Mouse (Mus musculus) mouse trophoblast stem cell (cell line): ENCODE measurements around the gene Aldh1a1.
"Not testable (repeated sequence)": the region's sequence is repeated elsewhere in the genome, so short reads cannot be mapped to it uniquely, and the experiment has no call there.

Experiments used
- in situ Hi-C, 2 experiments: fragments of 300-500 bp; cut with MseI, MboI; formaldehyde crosslinking; loops; 2 replicates in 1 of 2; 3 replicates in 1 of 2; pipeline ENCODE4 v1.15.1; 2025

The Aldh1a1 gene

DNA sequence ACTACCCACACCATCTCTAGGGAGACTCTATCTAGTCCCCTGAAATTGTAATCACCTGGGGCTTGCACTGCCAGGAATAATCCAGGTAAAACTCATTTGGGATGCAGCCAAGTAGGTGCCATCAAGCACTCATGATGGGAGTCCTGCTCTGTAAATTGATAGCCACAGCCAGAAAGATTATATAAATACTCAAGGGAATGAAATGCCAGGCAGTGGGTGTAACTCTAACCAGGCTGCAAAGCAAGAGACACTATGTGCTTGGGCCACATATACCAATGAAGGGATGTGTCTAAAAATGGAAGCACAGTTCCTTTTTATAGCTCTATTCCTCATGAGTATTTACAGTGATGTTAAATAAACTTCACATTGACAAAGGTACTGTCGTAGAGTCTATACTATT lies 56.9 kb downstream of the Aldh1a1 start:
- in situ Hi-C loops, result no loop called here

DNA sequence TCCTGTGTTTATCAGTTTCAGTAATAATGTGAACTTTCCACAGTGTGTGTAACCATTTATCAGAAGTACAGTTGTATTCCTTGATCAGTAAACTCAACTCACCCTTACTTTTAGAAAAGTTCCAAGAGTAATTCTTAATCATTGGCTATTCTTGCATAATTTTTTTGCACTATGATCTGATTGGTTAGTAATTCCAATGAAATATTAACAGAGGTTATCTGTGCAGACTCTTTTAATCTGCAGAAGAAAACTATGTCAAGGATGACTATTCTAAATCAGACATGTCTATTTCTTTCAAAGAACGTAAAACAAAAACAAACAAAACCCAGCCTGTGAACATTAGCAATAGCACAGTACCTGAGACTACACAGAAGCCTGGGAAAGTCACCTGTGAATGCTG lies 62.9 kb downstream of the Aldh1a1 start:
- in situ Hi-C loops, result no loop called here

DNA sequence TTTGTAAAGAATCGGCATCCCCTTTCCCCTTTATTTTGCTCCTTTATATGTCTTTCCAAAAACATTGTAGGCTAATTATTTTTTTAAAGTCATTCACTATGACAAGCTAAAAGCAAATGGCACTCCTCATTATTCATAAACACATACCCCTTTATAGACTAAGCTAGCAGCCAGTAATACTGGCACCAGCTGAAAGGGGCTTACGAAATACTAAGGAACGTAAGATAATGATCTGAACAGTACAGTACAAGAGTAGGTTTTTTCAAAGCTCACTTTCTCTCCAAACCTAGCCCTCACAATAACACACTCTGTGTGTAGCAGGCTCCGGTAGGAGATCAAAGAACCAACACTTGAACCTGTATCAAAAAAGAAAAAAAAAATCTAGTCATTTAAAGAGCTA lies 64.7 kb downstream of the Aldh1a1 start:
- in situ Hi-C loops, result no loop called here

DNA sequence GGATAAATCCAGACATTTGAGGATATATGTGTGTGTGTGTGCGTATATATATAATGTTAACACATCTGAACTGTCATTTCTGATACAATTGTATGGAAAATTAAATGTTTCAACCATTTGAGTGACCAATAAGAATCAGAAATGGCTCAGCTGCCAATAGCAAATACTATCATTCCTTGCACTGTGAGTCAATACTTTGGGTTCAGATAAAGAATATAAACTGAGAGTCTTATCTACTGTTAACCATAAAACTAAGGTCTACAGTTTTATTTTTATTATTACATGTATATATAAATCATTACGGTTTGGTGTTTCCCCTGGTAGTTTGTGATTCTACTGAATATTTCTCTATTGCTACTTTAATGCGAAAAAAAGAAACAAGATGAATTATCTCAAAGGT lies 65.6 kb downstream of the Aldh1a1 start:
- in situ Hi-C loops, result no loop called here

DNA sequence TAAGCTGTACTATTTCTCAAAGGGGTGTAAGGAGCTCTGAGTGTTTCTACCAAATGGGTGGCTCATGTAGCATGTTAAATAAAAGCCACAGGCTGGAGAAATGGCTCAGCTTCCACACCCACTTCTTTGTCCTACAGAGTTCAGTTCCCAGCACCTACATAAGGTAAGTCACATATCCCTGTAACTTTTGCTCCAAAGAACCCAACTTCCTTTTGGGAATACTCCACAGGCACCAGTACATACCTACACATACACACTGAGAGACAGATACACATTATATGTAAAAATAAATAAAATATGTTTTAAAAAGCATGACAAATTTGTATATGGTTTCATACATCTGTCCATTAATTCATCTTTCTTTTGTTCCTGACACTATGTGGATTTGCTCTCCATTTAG lies 66.0 kb downstream of the Aldh1a1 start:
- in situ Hi-C loops, result no loop called here

DNA sequence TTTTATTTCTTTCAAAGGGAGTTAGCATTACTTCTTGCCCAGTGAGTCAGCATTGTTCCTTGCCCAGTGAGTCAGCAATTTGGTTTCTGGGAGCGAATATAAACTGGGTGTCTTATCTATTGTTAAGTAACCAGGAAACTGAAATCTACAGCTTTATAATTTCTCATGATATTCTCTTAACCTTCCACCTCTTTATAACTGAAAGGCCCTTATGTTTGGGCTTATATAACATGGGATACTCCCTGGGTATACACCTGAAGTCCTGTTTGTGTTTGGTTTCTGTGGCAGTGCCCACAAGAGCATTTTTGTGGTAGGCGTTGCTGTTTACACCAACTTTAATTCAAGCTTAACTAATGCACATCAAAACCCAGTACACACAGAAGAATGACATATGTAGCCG lies 66.4 kb downstream of the Aldh1a1 start:
- in situ Hi-C loops, result no loop called here

DNA sequence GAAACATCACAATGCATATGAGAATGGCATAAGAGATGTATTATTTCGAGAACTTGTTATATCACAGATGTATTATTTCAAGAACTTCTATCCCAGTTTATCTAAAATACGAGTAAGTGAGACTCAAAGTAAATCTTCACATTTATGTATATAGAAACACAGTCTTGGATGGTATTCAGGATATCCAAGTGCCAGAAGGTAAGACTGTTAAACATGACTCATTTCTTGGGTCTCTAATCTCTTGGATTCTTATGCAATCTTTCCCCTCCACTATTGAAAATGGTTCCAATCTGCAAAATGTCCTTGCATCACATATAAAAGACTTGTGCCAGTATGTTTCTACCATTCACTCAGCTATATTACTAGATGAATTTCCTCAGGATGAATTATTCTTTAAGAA lies 67.4 kb downstream of the Aldh1a1 start:
- in situ Hi-C loops, result no loop called here

DNA sequence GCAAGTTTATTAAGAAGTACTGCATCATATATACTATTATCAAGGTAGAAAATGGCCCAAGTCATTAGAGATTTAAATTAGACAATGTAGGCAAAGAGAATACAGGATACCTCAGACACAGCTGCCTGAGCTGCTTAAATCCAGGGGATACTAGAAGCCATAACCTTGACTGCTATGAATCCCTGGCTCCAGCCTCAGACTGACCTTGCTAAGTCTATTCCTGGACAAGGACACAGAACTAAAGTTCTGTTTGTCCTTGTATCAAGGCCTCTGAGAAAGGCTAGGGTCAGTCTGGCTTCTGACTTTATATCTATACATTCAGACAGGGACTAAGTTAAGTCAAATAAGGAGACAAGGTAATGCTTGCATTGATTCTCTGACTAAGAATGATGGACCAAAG lies 69.9 kb downstream of the Aldh1a1 start:
- in situ Hi-C loops, result no loop called here

DNA sequence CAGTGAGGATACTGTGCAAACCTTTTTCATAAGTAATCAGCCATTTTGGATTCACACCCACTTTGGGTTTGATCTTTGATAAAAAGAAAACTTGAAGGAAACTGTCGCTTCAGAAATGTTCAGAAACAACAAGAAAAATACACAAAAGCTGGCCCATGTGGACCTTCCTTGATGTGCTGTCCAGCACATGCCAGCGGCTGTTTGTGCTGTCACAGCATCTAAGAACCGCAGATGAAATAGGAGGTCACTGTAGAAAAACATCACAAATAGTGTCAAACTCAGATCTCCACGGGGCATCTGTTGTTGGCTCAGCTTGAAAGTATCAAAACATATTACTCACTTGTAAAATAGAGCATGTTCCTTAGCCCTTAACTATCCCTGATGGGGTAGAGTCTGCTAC lies 73.8 kb downstream of the Aldh1a1 start:
- in situ Hi-C loops, result no loop called here

DNA sequence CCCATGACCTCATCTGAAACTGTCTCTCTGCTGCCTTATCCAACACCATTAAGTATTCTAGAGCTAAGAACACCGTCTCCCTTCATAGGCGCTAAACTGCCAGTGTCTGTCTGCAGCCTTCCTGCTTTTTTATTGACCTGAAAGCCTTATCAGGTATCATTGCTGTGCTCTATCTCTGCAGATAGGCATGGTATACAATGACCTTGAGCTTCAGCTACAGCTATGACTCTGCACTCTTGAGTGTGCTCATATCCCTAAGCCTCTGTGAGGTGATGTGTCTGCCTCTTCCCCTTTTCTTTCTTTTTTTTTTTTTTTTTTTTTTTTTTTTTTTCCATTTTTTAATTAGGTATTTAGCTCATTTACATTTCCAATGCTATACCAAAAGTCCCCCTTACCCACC lies 74.5 kb downstream of the Aldh1a1 start:
- in situ Hi-C loops, result no loop called here

DNA sequence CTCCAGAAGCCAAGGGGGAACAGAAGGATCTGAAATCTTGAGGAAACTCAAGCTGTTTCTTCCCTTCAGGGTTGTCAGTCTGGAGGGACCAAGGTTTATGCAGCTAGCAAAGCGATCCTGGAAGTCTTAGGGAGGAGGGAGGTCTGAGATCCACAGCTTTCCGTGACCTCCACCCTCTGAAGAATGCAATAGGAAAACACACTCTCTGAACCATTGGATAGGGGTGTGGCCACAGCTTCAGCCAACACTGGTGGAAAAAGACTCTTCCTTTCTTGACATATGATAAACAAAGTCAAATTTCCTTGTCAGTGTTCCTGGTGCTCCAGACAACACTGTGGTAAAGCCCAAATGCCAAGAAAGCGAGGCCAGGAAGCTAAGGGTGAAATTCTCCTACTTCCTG lies 84.5 kb downstream of the Aldh1a1 start:
- in situ Hi-C loops, result no loop called here

DNA sequence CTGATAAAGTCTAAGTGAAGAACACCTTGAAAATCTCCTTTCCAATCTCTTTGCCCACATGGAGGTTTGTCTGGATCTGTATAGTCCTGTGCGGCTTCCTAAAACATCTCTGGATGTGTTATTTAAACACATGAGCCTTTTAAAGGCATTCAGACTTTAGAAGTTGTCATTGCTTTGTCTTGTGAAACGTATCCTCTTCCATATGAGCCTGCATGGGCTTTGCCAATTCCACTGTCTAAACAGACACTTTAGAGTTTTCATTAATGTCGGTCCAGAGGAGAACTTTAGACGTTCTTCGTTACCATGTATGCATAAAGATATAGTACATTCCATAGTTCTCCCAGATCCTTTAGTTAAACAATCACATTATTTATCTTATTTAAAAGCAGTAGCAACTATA lies 84.9 kb downstream of the Aldh1a1 start:
- in situ Hi-C loops, result no loop called here

DNA sequence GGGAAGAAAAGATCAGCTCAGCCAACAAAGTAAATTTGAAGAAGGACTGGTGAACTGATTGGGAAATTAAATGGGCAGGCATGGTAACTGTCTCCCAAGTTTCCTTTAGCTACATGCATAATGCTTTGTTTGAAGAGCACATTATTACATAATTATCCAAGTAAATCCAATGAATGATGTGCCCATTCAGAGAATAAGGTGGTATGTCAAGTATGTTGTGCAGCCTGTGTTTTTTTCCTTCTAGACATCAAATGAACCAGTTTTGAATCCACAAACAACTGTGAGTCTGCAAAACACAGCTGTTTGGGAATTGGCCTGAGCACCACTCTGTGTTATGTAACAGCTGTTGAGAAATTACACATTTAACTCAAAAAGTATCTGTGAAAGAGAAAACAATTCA lies 107.4 kb downstream of the Aldh1a1 start:
- in situ Hi-C loops, result no loop called here

DNA sequence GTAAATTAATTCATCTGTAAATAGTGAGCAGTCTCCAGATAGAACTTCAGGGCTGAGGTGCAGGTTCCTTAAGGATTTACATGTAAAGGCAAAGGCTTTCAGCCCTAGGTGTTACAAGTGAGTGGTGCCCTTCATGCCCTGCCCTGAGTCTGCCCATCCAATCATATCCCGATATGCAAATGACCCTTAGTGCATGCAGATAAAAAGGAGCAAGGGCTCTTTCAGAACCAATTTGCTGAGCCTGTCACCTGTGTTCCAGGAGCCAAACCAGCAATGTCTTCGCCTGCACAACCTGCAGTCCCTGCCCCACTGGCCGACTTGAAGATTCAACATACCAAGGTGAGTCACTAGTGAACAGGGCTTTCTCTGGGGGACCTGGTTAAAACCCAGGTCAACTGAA lies 109.2 kb downstream of the Aldh1a1 start:
- in situ Hi-C loops, result no loop called here

DNA sequence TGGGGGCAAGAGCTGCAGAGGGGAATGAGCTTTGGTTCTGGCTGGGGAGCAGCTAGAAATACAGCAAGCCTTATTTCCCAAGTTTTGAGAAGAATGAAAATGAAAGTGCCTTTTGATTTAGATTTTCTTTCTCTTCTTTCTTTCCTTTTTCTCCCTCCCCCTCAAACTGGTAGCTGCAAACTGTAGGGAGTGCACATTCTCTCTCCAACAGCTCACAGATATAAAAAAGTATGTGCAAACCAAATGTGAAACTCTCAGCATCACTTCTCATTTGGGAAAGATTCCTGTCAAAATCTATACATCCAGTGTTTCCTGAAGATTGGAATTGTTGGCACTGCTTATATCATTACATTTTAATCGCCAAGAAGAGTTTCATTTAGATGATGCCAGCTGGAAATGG lies 110.7 kb downstream of the Aldh1a1 start:
- in situ Hi-C loops, result no loop called here

DNA sequence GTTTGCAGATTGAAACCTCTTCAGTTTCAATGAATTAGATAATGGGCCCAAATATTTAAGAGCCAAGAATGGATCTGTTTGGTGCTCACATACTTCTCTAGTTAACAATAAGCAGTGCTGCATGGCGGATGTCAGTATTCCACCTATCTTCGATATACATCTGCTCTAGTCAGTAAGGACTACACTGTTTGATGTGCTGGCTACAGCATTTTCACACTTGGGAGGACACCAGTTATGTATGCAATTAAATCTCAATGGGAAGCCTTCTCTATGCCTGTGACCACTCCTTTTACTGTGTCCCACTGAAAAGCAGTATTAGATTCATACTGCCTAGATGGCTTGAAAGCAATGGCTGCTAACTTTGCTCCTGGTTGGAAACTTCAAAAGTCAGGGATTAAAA lies 111.4 kb downstream of the Aldh1a1 start:
- in situ Hi-C loops, result no loop called here

DNA sequence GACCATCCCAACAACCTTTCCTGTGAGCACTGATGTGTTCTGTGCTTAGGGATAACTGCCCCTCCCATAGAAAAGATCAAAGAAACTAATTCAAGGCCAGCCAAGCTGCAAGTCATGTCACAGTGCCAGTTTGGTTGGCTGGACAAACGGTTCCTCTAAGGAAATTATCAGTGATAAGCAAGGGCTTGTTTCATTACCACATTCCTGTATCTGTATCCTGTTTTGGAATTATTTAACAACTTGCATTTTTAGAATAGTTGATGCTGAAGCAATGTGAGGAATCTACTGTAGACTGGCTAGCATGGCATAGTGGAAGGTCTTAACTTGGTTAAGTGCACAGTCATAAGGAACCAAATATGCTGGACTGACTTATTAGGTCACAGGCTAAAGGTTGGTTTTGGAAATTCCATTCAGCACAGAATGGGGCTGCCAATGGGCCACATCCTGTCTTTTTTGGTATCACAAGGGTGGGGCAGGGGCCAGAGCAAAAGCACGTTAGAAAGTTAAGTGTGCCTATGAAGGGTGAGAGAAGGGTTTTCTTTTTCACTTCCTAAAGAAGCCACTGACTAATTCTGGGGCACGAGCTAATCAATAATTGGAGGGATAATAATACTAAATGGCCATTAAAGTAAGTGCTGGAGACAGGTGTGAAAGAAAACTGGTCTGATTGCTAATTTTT lies 121.9 kb downstream of the Aldh1a1 start:
- in situ Hi-C loops, result no loop called here

DNA sequence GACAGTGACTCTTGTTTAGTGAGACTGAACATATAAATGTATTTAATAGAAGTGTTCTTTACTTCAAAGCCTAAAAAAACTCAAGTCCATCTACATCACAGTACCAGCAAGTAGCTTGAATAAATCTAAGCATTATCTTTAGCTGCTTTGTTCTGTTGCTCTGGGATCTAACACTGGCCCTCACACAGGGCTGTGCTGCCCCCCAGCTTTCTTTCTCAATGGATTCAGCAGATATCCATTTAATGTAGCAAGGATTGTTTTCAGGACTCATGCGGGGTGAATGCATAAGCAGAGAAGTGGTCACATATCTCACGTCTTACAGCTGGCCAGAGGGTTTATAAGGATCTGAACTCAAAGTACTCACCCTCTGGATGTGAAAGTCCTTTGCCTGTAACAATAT lies 129.9 kb downstream of the Aldh1a1 start:
- in situ Hi-C loops, result no loop called here

DNA sequence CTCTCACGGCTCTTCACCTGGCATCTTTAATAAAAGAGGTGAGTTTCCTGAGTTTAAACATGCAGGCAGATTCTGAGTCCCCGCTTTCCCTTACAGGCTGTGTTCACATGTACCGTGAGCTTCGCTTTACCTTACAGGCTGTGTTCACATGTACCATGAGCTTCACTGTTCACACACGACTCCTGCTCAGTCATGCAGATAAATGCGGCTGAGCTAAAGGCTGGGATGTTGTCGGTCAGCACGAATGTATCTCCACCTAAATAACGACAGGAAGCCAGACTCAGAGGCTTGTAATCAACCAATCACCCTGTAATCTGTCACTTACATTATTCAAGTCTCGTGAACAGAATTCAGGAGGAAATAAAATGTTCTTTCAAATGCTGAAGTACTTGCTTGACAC lies 130.9 kb downstream of the Aldh1a1 start:
- in situ Hi-C loops, result no loop called here

DNA sequence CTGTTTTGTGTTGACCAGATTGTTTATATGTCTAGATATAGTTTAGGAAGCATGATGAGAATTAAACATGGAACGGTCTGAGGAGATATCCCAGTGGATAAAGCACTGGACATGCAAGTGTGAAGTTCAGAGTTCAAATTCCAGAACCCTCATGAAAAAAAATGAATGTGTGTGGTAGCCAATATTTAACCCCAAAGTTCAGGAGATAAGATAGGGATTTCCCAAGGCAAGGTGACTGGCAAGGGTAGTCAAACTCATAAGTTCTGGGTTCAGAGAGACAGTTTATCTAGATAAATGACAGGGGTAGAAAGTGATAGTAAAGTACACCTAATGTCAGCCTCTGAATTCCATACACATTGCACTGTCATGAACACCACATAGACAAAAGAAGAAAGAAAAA lies 138.5 kb downstream of the Aldh1a1 start:
- in situ Hi-C loops, result no loop called here

DNA sequence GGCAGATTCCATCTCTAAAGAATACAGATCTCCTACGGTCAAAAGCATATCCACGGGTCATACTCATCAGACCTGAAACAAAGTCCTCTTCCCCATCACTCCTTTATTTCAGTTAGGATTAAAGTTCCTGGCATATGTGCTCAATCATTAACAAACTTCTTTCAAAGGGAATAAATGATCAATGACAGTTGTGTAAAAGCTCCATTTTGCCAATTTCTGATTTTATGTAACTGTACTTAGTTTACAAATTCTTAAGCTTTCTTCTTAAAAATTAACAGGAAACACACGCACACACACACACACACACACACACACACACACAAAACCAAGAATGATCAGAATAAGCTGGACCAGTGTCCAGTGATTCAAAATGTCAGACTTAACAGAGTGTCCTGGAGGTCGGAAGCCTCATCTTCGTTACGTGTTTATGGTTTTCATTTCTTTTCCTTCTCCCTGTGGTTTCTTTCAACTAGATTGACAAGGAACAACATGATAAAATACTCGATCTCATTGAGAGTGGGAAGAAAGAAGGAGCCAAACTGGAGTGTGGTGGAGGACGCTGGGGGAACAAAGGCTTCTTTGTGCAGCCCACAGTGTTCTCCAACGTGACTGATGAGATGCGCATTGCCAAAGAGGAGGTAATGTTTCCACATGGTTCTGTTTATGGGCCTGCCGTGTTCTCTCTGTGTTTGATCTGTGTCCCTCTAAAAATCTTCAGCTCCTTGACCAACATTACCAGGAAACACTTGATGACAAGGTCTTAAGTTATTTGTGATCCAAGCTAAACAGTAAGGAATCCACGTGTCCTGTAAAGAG lies 141.6 kb downstream of the Aldh1a1 start:
- in situ Hi-C loops, result no loop called here

DNA sequence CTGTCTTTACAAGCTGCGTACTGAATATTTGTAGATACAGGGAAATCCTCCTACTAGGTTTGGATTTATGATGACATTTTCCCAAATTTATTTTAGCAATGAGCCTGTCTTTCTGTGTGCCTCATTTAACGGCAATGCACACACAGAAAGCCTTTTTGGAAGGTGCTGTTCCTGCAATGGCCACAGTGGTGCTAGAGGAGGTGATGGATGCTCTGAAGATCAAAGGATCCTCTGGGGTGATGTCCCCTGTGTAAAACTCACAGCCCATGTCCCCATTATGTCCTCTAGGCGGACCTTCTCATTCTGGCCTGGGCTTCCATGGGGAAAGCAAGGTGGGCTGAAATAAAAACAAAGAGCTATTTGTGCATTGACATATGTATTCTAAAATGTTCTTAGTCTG lies 151.8 kb downstream of the Aldh1a1 start:
- in situ Hi-C loops, result no loop called here

DNA sequence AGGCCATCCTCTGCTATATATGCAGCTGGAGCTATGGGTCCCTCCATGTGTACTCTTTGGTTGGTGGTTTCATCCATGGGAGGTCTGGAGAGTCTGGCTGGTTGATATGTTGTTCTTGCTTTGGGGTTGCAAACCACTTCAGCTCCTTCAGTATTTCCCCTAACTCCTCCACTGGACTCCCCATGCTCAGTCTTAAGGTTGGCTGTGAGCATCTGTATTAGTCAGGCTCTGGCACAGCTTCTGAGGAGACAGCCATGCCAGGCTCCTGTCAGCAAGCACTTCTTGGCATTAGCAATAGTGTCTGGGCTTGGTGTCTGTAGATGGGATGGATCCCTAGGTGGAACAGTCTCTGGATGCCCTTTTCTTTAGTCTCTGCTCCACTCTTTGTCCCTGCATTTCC lies 155.0 kb downstream of the Aldh1a1 start:
- in situ Hi-C loops, result not testable (repeated sequence)

DNA sequence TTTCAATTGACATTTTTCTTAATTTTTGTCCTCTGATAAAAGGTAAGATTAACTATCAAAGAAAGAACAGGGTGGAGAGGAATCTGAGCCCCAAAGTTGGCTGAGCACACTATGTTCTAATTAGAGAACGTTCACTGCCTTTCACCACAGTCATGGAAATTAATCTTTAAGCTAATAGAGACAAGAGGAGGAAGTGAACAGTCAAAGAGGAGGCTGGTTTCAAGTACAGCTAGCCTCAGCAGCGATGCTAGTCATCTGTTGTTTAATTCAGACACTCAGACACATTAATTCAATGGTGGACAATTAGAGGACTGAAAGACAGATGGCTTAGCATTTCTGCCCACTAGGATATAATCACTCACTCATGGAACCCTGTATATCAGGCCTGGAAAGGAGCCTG lies 157.5 kb downstream of the Aldh1a1 start:
- in situ Hi-C loops, result no loop called here
